Mouse (Mus musculus): Measurements from ENCODE around the gene Echs1.

The Echs1 gene

GRCm38 (mm10) chr7:140063092-140063491 lies 53.2 kb downstream of the Echs1 start:
- peak; percentile 46 to 61 for DNase-seq (ENCODE audit: low read depth in 2 of 2, low spot score in 2 of 2)

- no peak for DNase-seq (ENCODE audit: low read depth in 2 of 2, low spot score in 2 of 2)
Observed at GRCm38 (mm10) chr7:140062307-140062706, 54.0 kb downstream of the Echs1 start.

GRCm38 (mm10) chr7:140061832-140062130 lies 54.5 kb downstream of the Echs1 start:
- no peak for DNase-seq (ENCODE audit: low read depth in 2 of 2, low spot score in 2 of 2)

GRCm38 (mm10) chr7:140060936-140061831 lies 55.1 kb downstream of the Echs1 start:
- no peak for DNase-seq (ENCODE audit: low read depth in 2 of 2, low spot score in 2 of 2)

- DNase-seq (ENCODE audit: low read depth in 2 of 2, low spot score in 2 of 2), result no peak
Observed at GRCm38 (mm10) chr7:140059601-140060000, 56.7 kb downstream of the Echs1 start.

GRCm38 (mm10) chr7:140058528-140058927 lies 57.7 kb downstream of the Echs1 start:
- DNase-seq (ENCODE audit: low read depth in 2 of 2, low spot score in 2 of 2), result no peak

GRCm38 (mm10) chr7:140057413-140058407 lies 58.6 kb downstream of the Echs1 start:
- no peak for DNase-seq (ENCODE audit: low read depth in 2 of 2, low spot score in 2 of 2)
